Mouse (Mus musculus) heart, adult 2 months (tissue): ENCODE data around the gene Ube2n.

ENCODE experiments used
- CTCF ChIP-seq: fragments of 200-600 bp; IDR thresholded peaks from 2 replicates; pipeline ENCODE4 v1.8.1; 2022; ENCODE audit warnings: antibody characterized with exemption, mild to moderate bottlenecking, moderate library complexity
- EP300 ChIP-seq: fragments of 200-500 bp; IDR thresholded peaks from 2 replicates; pipeline ENCODE4 v1.6.1; 2011; ENCODE audit warnings: low read depth, low read length, control low read depth; ENCODE audit not compliant: insufficient read depth
- POLR2A ChIP-seq: fragments of 200-500 bp; IDR thresholded peaks from 2 replicates; pipeline ENCODE4 v1.6.1; 2011; ENCODE audit warnings: mild to moderate bottlenecking, low read depth, low read length, control low read depth; ENCODE audit not compliant: insufficient read depth

GRCm38 (mm10) chr10:95512635-95513034 is 2.3 kb upstream of the Ube2n start:
- no peak for TF ChIP-seq CTCF
- TF ChIP-seq POLR2A = no peak
- TF ChIP-seq EP300 = no peak
